Mouse (Mus musculus) cerebellum, adult 2 months (tissue): ENCODE results near the gene Cep72.

Experiments used
- CTCF ChIP-seq: fragments of 200-500 bp; IDR thresholded peaks from 2 replicates; pipeline ENCODE4 v1.5.1; 2011; ENCODE audit warnings: low read depth, mild to moderate bottlenecking, control low read depth, low read length, moderate library complexity, borderline replicate concordance; ENCODE audit not compliant: insufficient read depth
- POLR2A ChIP-seq: fragments of 200-500 bp; IDR thresholded peaks from 2 replicates; pipeline ENCODE4 v1.6.1; 2011; ENCODE audit warnings: low read length, control low read depth, borderline replicate concordance; ENCODE audit not compliant: insufficient read depth

DNA sequence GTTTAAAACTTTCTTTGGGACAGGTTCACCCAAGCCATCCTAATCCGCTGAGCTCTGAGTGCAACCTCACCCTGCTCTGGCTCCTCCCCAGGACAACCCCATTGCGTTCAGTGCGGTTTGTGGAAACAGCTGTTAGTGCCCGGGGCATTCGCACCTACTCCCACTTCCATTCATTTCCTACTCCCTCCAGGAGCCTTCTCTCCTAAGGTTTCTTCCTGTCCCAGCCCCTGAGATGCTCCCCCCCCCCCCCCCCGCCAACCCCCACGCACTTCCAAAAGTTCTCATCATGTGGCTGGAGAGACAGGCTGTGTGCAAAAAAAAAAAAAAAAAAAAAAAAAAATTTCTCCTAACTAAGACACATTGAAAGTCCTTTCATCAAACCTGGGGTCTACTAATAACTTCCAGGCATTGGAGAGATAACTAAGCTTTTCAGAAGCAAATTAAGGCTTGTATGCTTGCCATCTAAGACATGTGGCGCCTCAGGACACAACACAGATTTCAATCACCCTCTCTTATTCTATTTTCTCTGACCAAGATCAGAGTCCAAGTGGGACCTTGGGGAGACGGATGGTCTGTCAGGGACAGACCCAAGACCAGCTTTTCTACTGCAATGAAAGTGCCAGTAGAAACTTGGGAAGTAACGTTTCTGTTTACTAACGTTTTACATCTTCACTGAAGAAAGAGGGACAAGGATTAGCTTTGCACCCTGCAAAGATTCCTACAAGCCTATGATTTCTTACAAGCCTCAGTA, 454 bp upstream of the Cep72 start:
- TF ChIP-seq POLR2A (no peak), CTCF (no peak)
